Mouse (Mus musculus): ENCODE measurements around the gene Barhl2. TPM values are rescaled to one million over a fixed set of nuclear protein-coding genes. Genes with fewer than 3 reads are reported as not detected.

Gene Barhl2
- total and polyA plus RNA-seq, 3 experiments, result not detected

GRCm38 (mm10) chr5:106452686-106453085 lies 5.3 kb downstream of the Barhl2 start:
- TF ChIP-seq TAL1 (conservative IDR thresholded peaks at IDR 0.05; ENCODE audit: low read depth, low read length) (no peak), GATA1 (IDR thresholded peaks at IDR 0.05; ENCODE audit: borderline replicate concordance, low read length) (no peak), CTCF (IDR thresholded peaks at IDR 0.05; ENCODE audit: low read depth, low read length) (no peak), POLR2AphosphoS5 (IDR thresholded peaks at IDR 0.05; ENCODE audit: insufficient replicate concordance, low read depth, low read length) (no peak), GATA2 (IDR thresholded peaks at IDR 0.05; ENCODE audit: borderline replicate concordance, low read depth, low read length) (no peak)
- ATAC-seq (ENCODE audit: extremely low read depth, insufficient number of reproducible peaks, low FRiP score, poor library complexity, severe bottlenecking), result no peak
- Histone ChIP-seq H3K4me1 (ENCODE audit: insufficient read depth, low read depth, low read length) (no peaks in the 10 kb centered on the region), H3K27me3 (ENCODE audit: insufficient read depth, low read length) (no peaks in the 10 kb centered on the region; the same call in 1 of the 2 replicates), H3K36me3 (replicated peaks) (no peaks in the 10 kb centered on the region), H3K4me3 (ENCODE audit: low read depth, low read length) (no peak overlapping the region), H3K9me3 (replicated peaks) (peaks cover 67% of the 10 kb centered on the region)
- DNase-seq (ENCODE audit: low spot score), result no peak

DNA sequence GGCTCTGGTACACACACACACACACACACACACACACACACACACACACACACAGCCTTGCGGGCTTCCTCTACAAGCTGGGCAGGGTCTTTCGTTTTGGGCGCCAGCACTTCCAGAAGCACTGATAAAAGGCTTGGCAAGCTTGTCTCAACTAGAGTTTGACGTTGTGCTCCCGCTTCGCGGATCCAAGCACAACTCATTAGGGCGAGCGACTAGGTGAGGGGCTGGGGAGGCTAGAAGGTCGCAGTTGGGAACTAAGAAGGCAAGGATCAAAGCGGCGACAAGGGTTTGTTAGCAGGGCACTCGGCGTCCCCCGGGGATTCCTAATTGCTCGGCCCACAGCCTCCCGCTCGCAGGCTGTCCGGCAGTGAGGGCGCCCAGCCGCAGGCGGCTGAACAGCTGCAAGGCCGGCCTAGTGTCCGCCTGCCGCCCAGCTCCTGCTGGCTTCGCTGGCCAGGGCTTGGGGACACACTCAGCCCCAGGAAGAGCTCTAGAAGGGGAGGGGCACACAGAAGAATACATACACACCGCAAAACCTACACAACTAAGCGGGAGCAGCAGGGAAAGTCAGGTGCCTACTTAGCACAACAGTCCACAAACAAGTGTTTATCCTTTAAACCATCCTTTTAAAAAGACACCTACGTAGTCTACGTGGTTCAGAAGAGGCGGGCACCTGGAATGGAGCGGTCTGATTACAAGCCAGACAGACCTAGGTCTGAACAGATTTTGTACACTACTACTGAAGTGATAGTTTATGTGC lies 6.1 kb downstream of the Barhl2 start:
- H3K4me3 ChIP-seq (ENCODE audit: low read depth, low read length), result no peak overlapping the region
- ATAC-seq (ENCODE audit: extremely low read depth, insufficient number of reproducible peaks, low FRiP score, poor library complexity, severe bottlenecking) (no peak), DNase-seq (ENCODE audit: low spot score) (no peak)
- H3K36me3 ChIP-seq (replicated peaks), result no peaks in the 10 kb centered on the region
- H3K4me1 ChIP-seq (ENCODE audit: insufficient read depth, low read depth, low read length), result no peaks in the 10 kb centered on the region
- H3K27me3 ChIP-seq (ENCODE audit: insufficient read depth, low read length), result no peaks in the 10 kb centered on the region
- TF ChIP-seq POLR2AphosphoS5 (IDR thresholded peaks at IDR 0.05; ENCODE audit: insufficient replicate concordance, low read depth, low read length) (no peak), CTCF (IDR thresholded peaks at IDR 0.05; ENCODE audit: low read depth, low read length) (no peak), TAL1 (conservative IDR thresholded peaks at IDR 0.05; ENCODE audit: low read depth, low read length) (no peak), GATA2 (IDR thresholded peaks at IDR 0.05; ENCODE audit: borderline replicate concordance, low read depth, low read length) (no peak), GATA1 (IDR thresholded peaks at IDR 0.05; ENCODE audit: borderline replicate concordance, low read length) (no peak)
- H3K9me3 ChIP-seq (replicated peaks), result peaks cover 62% of the 10 kb centered on the region

DNA sequence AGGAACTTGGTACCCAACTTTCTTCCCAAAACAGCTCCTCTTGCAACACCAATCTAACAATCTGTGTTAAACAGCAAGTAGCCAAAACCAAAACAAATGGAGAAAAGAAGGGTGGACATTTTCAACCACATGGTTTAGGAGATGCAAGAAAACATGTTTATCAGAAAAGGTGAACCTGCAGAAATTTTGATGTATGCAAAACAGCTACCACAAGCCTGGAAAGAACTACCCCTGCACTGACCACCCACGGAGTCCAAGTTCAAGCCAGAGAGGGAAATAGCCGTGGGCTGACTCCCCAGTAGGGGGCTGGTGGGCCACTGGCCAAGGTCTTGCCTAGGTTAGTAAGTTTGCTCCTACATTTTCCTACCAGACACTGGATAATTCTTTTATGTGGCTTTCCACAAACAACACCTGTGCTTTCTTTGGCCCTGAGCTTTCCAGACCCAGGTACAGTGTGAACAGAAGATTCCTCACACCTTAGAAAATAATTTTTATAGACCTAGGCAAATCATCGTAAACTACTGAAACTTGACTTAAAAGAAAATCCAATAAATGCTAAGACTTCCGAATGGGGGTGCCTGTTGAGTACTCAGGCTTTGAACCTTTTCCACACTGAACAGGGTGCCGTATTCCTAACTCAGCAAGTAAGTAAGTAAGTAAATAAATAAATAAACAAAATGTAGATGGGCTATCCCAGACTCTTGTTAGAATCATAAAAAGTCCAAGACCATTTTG lies 7.4 kb downstream of the Barhl2 start:
- no peaks in the 10 kb centered on the region for H3K36me3 ChIP-seq (replicated peaks)
- no peak for ATAC-seq (ENCODE audit: extremely low read depth, insufficient number of reproducible peaks, low FRiP score, poor library complexity, severe bottlenecking)
- no peak overlapping the region for H3K4me3 ChIP-seq (ENCODE audit: low read depth, low read length)
- no peaks in the 10 kb centered on the region for H3K27me3 ChIP-seq (ENCODE audit: insufficient read depth, low read length)
- H3K4me1 ChIP-seq (ENCODE audit: insufficient read depth, low read depth, low read length), result no peaks in the 10 kb centered on the region
- peaks cover 69% of the 10 kb centered on the region for H3K9me3 ChIP-seq (replicated peaks)
- no peak for DNase-seq (ENCODE audit: low spot score)
- no peak for TF ChIP-seq GATA2 (IDR thresholded peaks at IDR 0.05; ENCODE audit: borderline replicate concordance, low read depth, low read length)
- no peak for TF ChIP-seq POLR2AphosphoS5 (IDR thresholded peaks at IDR 0.05; ENCODE audit: insufficient replicate concordance, low read depth, low read length)
- no peak for TF ChIP-seq CTCF (IDR thresholded peaks at IDR 0.05; ENCODE audit: low read depth, low read length)
- no peak for TF ChIP-seq GATA1 (IDR thresholded peaks at IDR 0.05; ENCODE audit: borderline replicate concordance, low read length)
- no peak for TF ChIP-seq TAL1 (conservative IDR thresholded peaks at IDR 0.05; ENCODE audit: low read depth, low read length)

GRCm38 (mm10) chr5:106449720-106450425 lies 8.1 kb downstream of the Barhl2 start:
- H3K36me3 ChIP-seq (replicated peaks), result no peaks in the 10 kb centered on the region
- H3K27me3 ChIP-seq (ENCODE audit: insufficient read depth, low read length), result no peaks in the 10 kb centered on the region
- H3K4me3 ChIP-seq (ENCODE audit: low read depth, low read length), result no peak overlapping the region
- H3K9me3 ChIP-seq (replicated peaks), result peaks cover 68% of the 10 kb centered on the region
- no peak for DNase-seq (ENCODE audit: low spot score)
- H3K4me1 ChIP-seq (ENCODE audit: insufficient read depth, low read depth, low read length), result no peaks in the 10 kb centered on the region
- ATAC-seq (ENCODE audit: extremely low read depth, insufficient number of reproducible peaks, low FRiP score, poor library complexity, severe bottlenecking), result no peak
- TF ChIP-seq GATA1 (IDR thresholded peaks at IDR 0.05; ENCODE audit: borderline replicate concordance, low read length), result no peak
- no peak for TF ChIP-seq CTCF (IDR thresholded peaks at IDR 0.05; ENCODE audit: low read depth, low read length)
- no peak for TF ChIP-seq POLR2AphosphoS5 (IDR thresholded peaks at IDR 0.05; ENCODE audit: insufficient replicate concordance, low read depth, low read length)
- TF ChIP-seq TAL1 (conservative IDR thresholded peaks at IDR 0.05; ENCODE audit: low read depth, low read length), result no peak
- TF ChIP-seq GATA2 (IDR thresholded peaks at IDR 0.05; ENCODE audit: borderline replicate concordance, low read depth, low read length), result no peak

GRCm38 (mm10) chr5:106448798-106449125 lies 9.2 kb downstream of the Barhl2 start:
- TF ChIP-seq POLR2AphosphoS5 (IDR thresholded peaks at IDR 0.05; ENCODE audit: insufficient replicate concordance, low read depth, low read length), result no peak
- TF ChIP-seq CTCF (IDR thresholded peaks at IDR 0.05; ENCODE audit: low read depth, low read length), result no peak
- no peaks in the 10 kb centered on the region for H3K36me3 ChIP-seq (replicated peaks)
- no peak for ATAC-seq (ENCODE audit: extremely low read depth, insufficient number of reproducible peaks, low FRiP score, poor library complexity, severe bottlenecking)
- no peak overlapping the region for H3K4me3 ChIP-seq (ENCODE audit: low read depth, low read length)
- H3K27me3 ChIP-seq (ENCODE audit: insufficient read depth, low read length), result no peaks in the 10 kb centered on the region
- no peaks in the 10 kb centered on the region for H3K4me1 ChIP-seq (ENCODE audit: insufficient read depth, low read depth, low read length)
- peaks cover 64% of the 10 kb centered on the region for H3K9me3 ChIP-seq (replicated peaks)
- DNase-seq (ENCODE audit: low spot score), result no peak

Measured in G1E (cell line).